Mouse (Mus musculus) small intestine, adult 2 months (tissue): ENCODE results near the gene Cbfb.

Experiments used
- CTCF ChIP-seq: fragments of 200-500 bp; IDR thresholded peaks from 2 replicates; pipeline ENCODE4 v1.5.1; 2012; ENCODE audit warnings: low read depth, mild to moderate bottlenecking, control low read depth, inconsistent platforms, low read length, moderate library complexity, mixed read lengths; ENCODE audit not compliant: insufficient replicate concordance, insufficient read length; ENCODE audit errors: extremely low read depth
- POLR2A ChIP-seq: fragments of 200-500 bp; IDR thresholded peaks from 2 replicates; pipeline ENCODE4 v1.6.1; 2012; ENCODE audit warnings: low read depth, mild to moderate bottlenecking, control low read depth, inconsistent platforms, low read length, moderate library complexity

GRCm38 (mm10) chr8:105170381-105171115 lies at the start of gene Cbfb:
- TF ChIP-seq CTCF: no peak
- peak; percentile 46; the same call in 1 of the 2 replicates for TF ChIP-seq POLR2A
